Mouse (Mus musculus) hindbrain, embryonic 15.5 days (tissue): ENCODE data around the gene Fbln5. TPM values are rescaled to one million over a fixed set of nuclear protein-coding genes. Genes with fewer than 3 reads are reported as not detected.

Experiments used
- ATAC-seq: fragments of 200-750 bp; cut with Nextera tagmentation; 2 replicates; pipeline ENCODE4 v1.8.0; 2017; ENCODE audit warnings: low read depth, moderate number of reproducible peaks, moderate TSS enrichment; ENCODE audit not compliant: low FRiP score
- H3K27ac ChIP-seq: fragments of 300-500 bp; sonication (generic); replicated peaks from 2 replicates; pipeline ENCODE4 v1.5.1; 2015; ENCODE audit warnings: mild to moderate bottlenecking, inconsistent platforms
- H3K27me3 ChIP-seq: fragments of 300-500 bp; sonication (generic); 2 replicates; pipeline ENCODE4 v1.6.1; 2015; ENCODE audit warnings: control low read depth, inconsistent platforms
- H3K36me3 ChIP-seq: fragments of 300-500 bp; sonication (generic); 2 replicates; pipeline ENCODE4 v1.6.1; 2015; ENCODE audit warnings: control low read depth, inconsistent platforms
- H3K4me1 ChIP-seq: fragments of 300-500 bp; sonication (generic); replicated peaks from 2 replicates; pipeline ENCODE4 v1.6.1; 2015; ENCODE audit warnings: control low read depth, inconsistent platforms
- H3K4me2 ChIP-seq: fragments of 300-500 bp; sonication (generic); 2 replicates; pipeline ENCODE4 v1.6.1; 2015; ENCODE audit warnings: moderate library complexity, mild to moderate bottlenecking, inconsistent platforms
- H3K4me3 ChIP-seq: fragments of 300-500 bp; sonication (generic); 2 replicates; pipeline ENCODE4 v1.5.1; 2015; ENCODE audit warnings: mild to moderate bottlenecking, inconsistent platforms
- H3K9ac ChIP-seq: fragments of 300-500 bp; sonication (generic); 2 replicates; pipeline ENCODE4 v1.6.1; 2015; ENCODE audit warnings: inconsistent platforms
- H3K9me3 ChIP-seq: fragments of 300-500 bp; sonication (generic); 2 replicates; pipeline ENCODE4 v1.6.1; 2016; ENCODE audit warnings: control low read depth, inconsistent platforms
- WGBS: fragments of 180-500 bp; shearing (Covaris S2); methylation state at CpG from one replicate; pipeline ENCODE4 v1.1.7; 2015; 5-methylcytosine and 5-hydroxymethylcytosine counted together
- polyA plus RNA-seq: library from polyadenylated mRNA; unstranded; fragments of >200 nt; fragmentation: Nextera tagmentation; extraction: Ambion mirVana; gene quantifications from 2 replicates; pipeline ENCODE4 v1.2.1, GENCODE M21; 2015

Fbln5 gene
- polyA plus RNA-seq: 15.0 and 17.4 TPM in 2 replicates

GRCm38 (mm10) chr12:101818608-101819370, at the start of gene Fbln5:
Fbln5 (minus strand) TSS chr12:101819055.
- Histone ChIP-seq H3K27me3 (peaks cover 9% of the 10 kb centered on the region), H3K9ac (peak within 1 kb of the TSS; percentile 52), H3K9me3 (no peaks in the 10 kb centered on the region), H3K27ac (no peak within 1 kb of the TSS), H3K4me1 (peaks cover 13% of the 10 kb centered on the region), H3K36me3 (no peaks in the 10 kb centered on the region), H3K4me2 (peak within 1 kb of the TSS; percentile 98), H3K4me3 (peak within 1 kb of the TSS; percentile 50)
- peak; percentile 66 for ATAC-seq
- WGBS: under 1% methylated on average over 46 of the region's 46 CpGs

GRCm38 (mm10) chr12:101862286-101862964, 43.6 kb upstream of the Fbln5 start:
- peaks cover 18% of the 10 kb centered on the region; the same call in 1 of the 2 replicates for H3K36me3 ChIP-seq
- 84% methylated on average over 10 of the region's 10 CpGs for WGBS
- H3K4me1 ChIP-seq: no peaks in the 10 kb centered on the region
- H3K27ac ChIP-seq: no peak overlapping the region
- no peak overlapping the region for H3K4me2 ChIP-seq
- H3K9me3 ChIP-seq: no peaks in the 10 kb centered on the region
- no peak overlapping the region for H3K9ac ChIP-seq
- no peak for ATAC-seq
- no peaks in the 10 kb centered on the region for H3K27me3 ChIP-seq
- H3K4me3 ChIP-seq: no peak overlapping the region

GRCm38 (mm10) chr12:101860256-101860655, 41.4 kb upstream of the Fbln5 start:
- Histone ChIP-seq H3K9me3 (no peaks in the 10 kb centered on the region), H3K9ac (no peak overlapping the region), H3K36me3 (peaks cover 14% of the 10 kb centered on the region; the same call in 1 of the 2 replicates), H3K4me1 (no peaks in the 10 kb centered on the region), H3K27me3 (no peaks in the 10 kb centered on the region), H3K27ac (no peak overlapping the region), H3K4me2 (no peak overlapping the region), H3K4me3 (no peak overlapping the region)
- 97% methylated on average over 1 of the region's 1 CpGs for WGBS
- no peak for ATAC-seq

- Histone ChIP-seq H3K27ac (no peak overlapping the region), H3K4me2 (no peak overlapping the region), H3K4me1 (no peaks in the 10 kb centered on the region), H3K9ac (no peak overlapping the region), H3K4me3 (no peak overlapping the region), H3K36me3 (0 out of 2 replicates have a peak, but pooled peaks cover 5% of the 10 kb centered on the region), H3K9me3 (no peaks in the 10 kb centered on the region), H3K27me3 (no peaks in the 10 kb centered on the region)
- whole genome bisulfite sequencing: 95% methylated on average over 5 of the region's 5 CpGs
- ATAC-seq: no peak
These were observed 39.2 kb upstream of the Fbln5 start for GRCm38 (mm10) chr12:101858011-101858410.

- no peak for ATAC-seq
- Histone ChIP-seq H3K4me3 (no peak overlapping the region), H3K27me3 (no peaks in the 10 kb centered on the region)
These were observed 35.5 kb upstream of the Fbln5 start for GRCm38 (mm10) chr12:101854336-101854735.

GRCm38 (mm10) chr12:101851846-101852564, 33.1 kb upstream of the Fbln5 start:
- no peak overlapping the region for H3K27ac ChIP-seq
- no peak overlapping the region for H3K9ac ChIP-seq
- no peak overlapping the region for H3K4me2 ChIP-seq
- WGBS: 86% methylated on average over 7 of the region's 7 CpGs
- no peak overlapping the region for H3K4me3 ChIP-seq
- no peak for ATAC-seq
- H3K27me3 ChIP-seq: no peaks in the 10 kb centered on the region
- H3K9me3 ChIP-seq: no peaks in the 10 kb centered on the region
- H3K4me1 ChIP-seq: no peaks in the 10 kb centered on the region
- no peaks in the 10 kb centered on the region for H3K36me3 ChIP-seq

More at GRCm38 (mm10) chr12:101854336-101854735, 35.5 kb upstream of the Fbln5 start:
- Histone ChIP-seq H3K4me1 (no peaks in the 10 kb centered on the region), H3K9me3 (no peaks in the 10 kb centered on the region), H3K27ac (no peak overlapping the region), H3K9ac (no peak overlapping the region), H3K36me3 (no peaks in the 10 kb centered on the region), H3K4me2 (no peak overlapping the region)
- 95% methylated on average over 11 of the region's 11 CpGs for WGBS

GRCm38 (mm10) chr12:101851314-101851713, 32.5 kb upstream of the Fbln5 start:
- 90% methylated on average over 9 of the region's 9 CpGs for WGBS
- Histone ChIP-seq H3K36me3 (no peaks in the 10 kb centered on the region), H3K9ac (no peak overlapping the region), H3K9me3 (no peaks in the 10 kb centered on the region), H3K27me3 (no peaks in the 10 kb centered on the region), H3K27ac (no peak overlapping the region), H3K4me3 (no peak overlapping the region), H3K4me1 (no peaks in the 10 kb centered on the region), H3K4me2 (no peak overlapping the region)
- no peak for ATAC-seq

GRCm38 (mm10) chr12:101836546-101837274, 17.9 kb upstream of the Fbln5 start:
- no peak for ATAC-seq
- Histone ChIP-seq H3K36me3 (peaks cover 17% of the 10 kb centered on the region), H3K4me3 (no peak overlapping the region), H3K9ac (no peak overlapping the region), H3K4me1 (no peaks in the 10 kb centered on the region), H3K27me3 (no peaks in the 10 kb centered on the region), H3K4me2 (no peak overlapping the region), H3K9me3 (no peaks in the 10 kb centered on the region), H3K27ac (no peak overlapping the region)
- 91% methylated on average over 10 of the region's 10 CpGs for WGBS

- Histone ChIP-seq H3K9me3 (no peaks in the 10 kb centered on the region), H3K27ac (no peak overlapping the region), H3K9ac (no peak overlapping the region), H3K4me1 (no peaks in the 10 kb centered on the region), H3K4me2 (no peak overlapping the region), H3K4me3 (no peak overlapping the region), H3K36me3 (peaks cover 17% of the 10 kb centered on the region), H3K27me3 (no peaks in the 10 kb centered on the region)
- 94% methylated on average over 4 of the region's 4 CpGs for WGBS
- no peak for ATAC-seq
These were observed 15.9 kb upstream of the Fbln5 start for GRCm38 (mm10) chr12:101834715-101835114.

- H3K36me3 ChIP-seq: peaks cover 16% of the 10 kb centered on the region
- ATAC-seq: no peak
- no peaks in the 10 kb centered on the region for H3K4me1 ChIP-seq
- no peaks in the 10 kb centered on the region for H3K9me3 ChIP-seq
- H3K4me2 ChIP-seq: no peak overlapping the region
- no peak overlapping the region for H3K9ac ChIP-seq
- WGBS: 93% methylated on average over 8 of the region's 8 CpGs
- no peaks in the 10 kb centered on the region for H3K27me3 ChIP-seq
- H3K27ac ChIP-seq: no peak overlapping the region
- no peak overlapping the region for H3K4me3 ChIP-seq
These were observed 14.9 kb upstream of the Fbln5 start for GRCm38 (mm10) chr12:101833776-101834175.

- Histone ChIP-seq H3K4me1 (no peaks in the 10 kb centered on the region), H3K9ac (no peak overlapping the region), H3K27me3 (no peaks in the 10 kb centered on the region), H3K4me2 (no peak overlapping the region), H3K36me3 (peaks cover 10% of the 10 kb centered on the region), H3K4me3 (no peak overlapping the region), H3K27ac (no peak overlapping the region), H3K9me3 (no peaks in the 10 kb centered on the region)
- WGBS: 95% methylated on average over 6 of the region's 6 CpGs
- no peak for ATAC-seq
These were observed 14.3 kb upstream of the Fbln5 start for GRCm38 (mm10) chr12:101833115-101833506.
